Mouse (Mus musculus) forebrain, embryonic 13.5 days (tissue): ENCODE data around the gene Fam83b. TPM values are rescaled to one million over a fixed set of nuclear protein-coding genes. Genes with fewer than 3 reads are reported as not detected.

Source experiments
- ATAC-seq: fragments of 200-750 bp; cut with Nextera tagmentation; 2 replicates; pipeline ENCODE4 v1.8.0; 2017
- H3K27ac ChIP-seq: fragments of 300-500 bp; sonication (generic); 2 replicates; pipeline ENCODE4 v1.5.1; 2015; ENCODE audit warnings: inconsistent platforms, mild to moderate bottlenecking, moderate library complexity
- H3K27me3 ChIP-seq: fragments of 300-500 bp; sonication (generic); 2 replicates; pipeline ENCODE4 v1.6.1; 2015; ENCODE audit warnings: mild to moderate bottlenecking, inconsistent platforms
- H3K36me3 ChIP-seq: fragments of 300-500 bp; sonication (generic); 2 replicates; pipeline ENCODE4 v1.6.1; 2015; ENCODE audit warnings: mild to moderate bottlenecking, inconsistent platforms; ENCODE audit not compliant: poor library complexity, severe bottlenecking
- H3K4me1 ChIP-seq: fragments of 300-500 bp; sonication (generic); 2 replicates; pipeline ENCODE4 v1.6.1; 2015; ENCODE audit warnings: inconsistent platforms
- H3K4me2 ChIP-seq: fragments of 300-500 bp; sonication (generic); 2 replicates; pipeline ENCODE4 v1.6.1; 2015; ENCODE audit warnings: inconsistent platforms, mild to moderate bottlenecking, moderate library complexity
- H3K4me3 ChIP-seq: fragments of 300-500 bp; sonication (generic); 2 replicates; pipeline ENCODE4 v1.5.1; 2015; ENCODE audit warnings: mild to moderate bottlenecking, inconsistent platforms
- H3K9ac ChIP-seq: fragments of 300-500 bp; sonication (generic); 2 replicates; pipeline ENCODE4 v1.6.1; 2015; ENCODE audit warnings: mild to moderate bottlenecking, inconsistent platforms
- H3K9me3 ChIP-seq: fragments of 300-500 bp; sonication (generic); replicated peaks from 2 replicates; pipeline ENCODE4 v1.6.1; 2016; ENCODE audit warnings: inconsistent platforms
- WGBS: fragments of 180-500 bp; shearing (Covaris S2); methylation state at CpG from one replicate; pipeline ENCODE4 v1.1.7; 2015; 5-methylcytosine and 5-hydroxymethylcytosine counted together
- polyA plus RNA-seq: library from polyadenylated mRNA; unstranded; fragments of >200 nt; fragmentation: Nextera tagmentation; extraction: Ambion mirVana; gene quantifications from 2 replicates; pipeline ENCODE4 v1.2.1, GENCODE M21; 2015

Gene Fam83b
- polyA plus RNA-seq, 1 experiment from 2014 or later, result not detected

DNA sequence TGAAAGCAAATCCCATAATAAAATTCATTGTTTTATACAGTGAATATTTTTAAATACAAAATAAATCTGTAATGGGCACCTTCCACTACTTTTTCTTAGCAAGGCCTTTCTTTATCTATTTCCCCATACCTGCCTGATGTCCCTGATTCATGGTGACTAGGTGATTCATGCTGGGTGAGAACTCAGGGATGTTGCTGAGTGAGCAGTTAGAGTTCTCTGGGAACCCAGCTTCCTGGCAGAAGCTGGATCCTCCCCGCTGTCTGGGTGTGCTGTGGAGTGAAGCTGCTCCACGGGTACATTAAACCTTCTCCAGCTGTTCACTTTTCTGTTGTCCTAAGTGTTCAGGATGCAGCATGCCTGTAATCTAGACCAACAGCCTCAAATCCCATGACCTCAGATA lies 13.2 kb downstream of the Fam83b start:
- 68% methylated on average over 2 of the region's 2 CpGs for WGBS

DNA sequence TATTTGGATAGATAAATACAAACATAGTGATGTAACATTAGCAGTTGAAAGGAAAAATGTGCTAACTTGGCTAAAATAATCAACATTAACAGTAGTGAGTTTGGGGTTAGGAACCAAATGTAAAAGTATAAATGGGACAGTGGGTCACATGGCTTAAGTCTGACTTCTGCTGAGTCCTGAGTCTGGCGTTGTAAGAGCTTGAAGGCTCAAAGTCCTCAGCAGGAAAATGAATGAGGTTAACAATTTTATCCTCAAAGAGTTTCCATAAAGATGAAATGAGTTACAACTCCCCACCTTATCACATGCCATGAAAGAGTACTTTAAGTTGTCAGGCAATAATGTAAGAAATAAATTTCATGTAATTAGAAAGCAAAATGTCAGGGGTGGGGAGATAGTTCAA lies 13.8 kb downstream of the Fam83b start:
- Histone ChIP-seq H3K36me3 (no peaks in the 10 kb centered on the region), H3K9ac (no peak overlapping the region), H3K4me3 (no peak overlapping the region), H3K4me2 (no peak overlapping the region), H3K27me3 (no peaks in the 10 kb centered on the region), H3K9me3 (no peaks in the 10 kb centered on the region), H3K4me1 (no peaks in the 10 kb centered on the region), H3K27ac (no peak overlapping the region)
- 77% methylated on average over 1 of the region's 1 CpGs for WGBS
- ATAC-seq, result no peak

More for the DNA sequence above, 13.2 kb downstream of the Fam83b start:
- Histone ChIP-seq H3K4me1 (no peaks in the 10 kb centered on the region), H3K4me3 (no peak overlapping the region), H3K36me3 (no peaks in the 10 kb centered on the region), H3K9ac (no peak overlapping the region), H3K9me3 (no peaks in the 10 kb centered on the region), H3K27ac (no peak overlapping the region), H3K4me2 (no peak overlapping the region), H3K27me3 (no peaks in the 10 kb centered on the region)
- ATAC-seq, result no peak

DNA sequence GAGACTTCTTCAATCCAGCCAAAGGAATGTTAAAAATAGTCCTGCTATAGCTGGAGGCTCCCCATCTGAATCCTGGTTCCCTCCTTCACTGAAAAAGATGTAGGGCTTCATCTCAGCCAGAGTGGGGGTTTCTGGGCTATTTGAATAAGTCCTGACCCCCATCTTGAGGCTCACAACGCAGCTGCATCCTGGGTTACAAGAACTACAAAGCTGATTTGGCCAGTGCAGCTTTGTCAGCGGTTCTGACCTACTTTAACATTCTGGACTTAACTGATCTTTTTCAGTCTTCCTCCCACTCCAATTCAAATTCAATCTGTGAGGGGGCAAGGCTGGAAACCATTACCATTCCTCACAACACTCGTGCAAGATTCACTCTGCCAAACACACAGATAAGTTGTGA lies 20.2 kb downstream of the Fam83b start:
- ATAC-seq, result no peak

DNA sequence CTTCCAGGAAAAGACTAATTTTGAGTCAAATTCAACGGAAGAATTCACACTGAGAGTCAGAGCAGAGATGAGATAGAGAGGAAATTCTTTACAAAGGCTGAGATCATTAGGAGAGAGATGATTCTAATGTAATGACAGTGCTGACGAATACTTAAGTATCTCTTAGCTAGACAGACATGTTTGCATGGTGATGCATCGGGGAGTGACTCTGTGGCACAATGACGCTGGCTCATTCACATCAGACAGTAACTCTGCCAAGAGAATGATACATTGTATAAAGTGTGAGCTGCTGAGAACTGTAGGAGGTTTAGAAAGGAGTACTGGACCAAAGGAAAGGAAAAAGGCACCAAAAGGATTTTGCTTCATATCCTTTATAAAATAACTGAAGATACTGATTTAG lies 26.2 kb downstream of the Fam83b start:
- ATAC-seq, result no peak
- 74% methylated on average over 4 of the region's 4 CpGs for WGBS
- H3K27me3 ChIP-seq, result no peaks in the 10 kb centered on the region

More for the DNA sequence above, 20.2 kb downstream of the Fam83b start:
- H3K4me2 ChIP-seq, result no peak overlapping the region
- no peaks in the 10 kb centered on the region for H3K27me3 ChIP-seq
- no peak overlapping the region for H3K27ac ChIP-seq
- no peak overlapping the region for H3K4me3 ChIP-seq
- no peaks in the 10 kb centered on the region for H3K36me3 ChIP-seq
- no peak overlapping the region for H3K9ac ChIP-seq
- 56% methylated on average over 3 of the region's 3 CpGs for WGBS
- no peaks in the 10 kb centered on the region for H3K9me3 ChIP-seq
- no peaks in the 10 kb centered on the region for H3K4me1 ChIP-seq

DNA sequence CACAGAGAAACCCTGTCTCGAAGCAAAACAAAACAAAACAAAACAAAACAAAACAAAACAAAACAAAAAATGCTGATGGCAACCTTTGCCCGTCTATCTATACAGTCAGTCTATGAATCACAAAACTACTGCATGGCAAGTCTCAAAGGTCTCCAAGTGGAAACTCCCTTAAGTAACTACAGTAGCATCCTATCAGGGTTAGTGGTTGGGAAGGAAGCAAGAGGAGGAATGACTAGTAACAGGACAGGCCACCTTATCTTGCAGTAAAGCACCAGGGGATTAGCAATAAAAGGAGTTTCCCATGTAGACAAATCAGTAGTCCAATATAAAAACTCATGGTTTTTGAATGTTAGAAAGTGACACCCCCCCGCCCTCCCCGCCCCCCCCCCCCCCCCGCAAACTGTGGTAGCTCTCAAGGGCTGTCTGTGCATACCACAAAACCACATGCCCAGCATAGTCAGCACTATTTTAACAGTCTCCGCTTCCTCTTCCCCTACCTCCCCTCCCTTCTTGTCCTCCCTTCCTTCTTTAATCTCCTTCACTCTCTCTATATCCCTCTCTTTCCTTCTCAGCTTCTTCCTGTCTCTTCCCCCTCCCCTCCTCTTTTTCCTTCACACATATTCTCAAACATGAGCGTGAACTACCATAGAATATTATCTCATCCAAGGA lies 26.8 kb downstream of the Fam83b start:
- no peak for ATAC-seq
- no peaks in the 10 kb centered on the region for H3K9me3 ChIP-seq
- no peaks in the 10 kb centered on the region for H3K4me1 ChIP-seq
- WGBS, result 91% methylated on average over 4 of the region's 7 CpGs
- H3K27me3 ChIP-seq, result no peaks in the 10 kb centered on the region
- H3K36me3 ChIP-seq, result no peaks in the 10 kb centered on the region
- no peak overlapping the region for H3K27ac ChIP-seq
- no peak overlapping the region for H3K9ac ChIP-seq
- no peak overlapping the region for H3K4me2 ChIP-seq
- H3K4me3 ChIP-seq, result no peak overlapping the region

More for the DNA sequence above, 26.2 kb downstream of the Fam83b start:
- no peaks in the 10 kb centered on the region for H3K4me1 ChIP-seq
- no peak overlapping the region for H3K4me2 ChIP-seq
- H3K9me3 ChIP-seq, result no peaks in the 10 kb centered on the region
- no peaks in the 10 kb centered on the region for H3K36me3 ChIP-seq
- no peak overlapping the region for H3K27ac ChIP-seq
- H3K9ac ChIP-seq, result no peak overlapping the region
- no peak overlapping the region for H3K4me3 ChIP-seq

DNA sequence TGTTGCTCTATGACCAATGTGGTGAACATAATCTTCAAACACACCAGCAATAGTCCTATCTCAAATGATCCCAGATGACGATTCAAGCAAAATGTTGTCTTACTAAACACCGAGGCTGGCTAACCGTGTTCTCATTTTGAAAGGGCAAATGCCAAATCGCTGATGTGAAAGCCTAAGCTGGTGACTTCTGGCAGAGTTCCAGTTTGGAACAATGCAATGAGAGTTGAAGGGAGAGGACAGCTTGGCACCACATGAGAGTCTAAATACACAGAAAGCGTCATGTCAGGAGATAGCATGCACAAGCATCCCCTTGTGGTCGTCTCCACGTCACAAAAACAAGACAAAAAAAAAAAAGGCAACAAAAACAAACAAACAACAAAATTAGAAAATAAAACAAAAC lies 27.6 kb downstream of the Fam83b start:
- H3K4me2 ChIP-seq, result no peak overlapping the region
- no peaks in the 10 kb centered on the region for H3K9me3 ChIP-seq
- ATAC-seq, result no peak
- no peak overlapping the region for H3K27ac ChIP-seq
- H3K9ac ChIP-seq, result no peak overlapping the region
- H3K36me3 ChIP-seq, result no peaks in the 10 kb centered on the region
- H3K4me1 ChIP-seq, result no peaks in the 10 kb centered on the region
- 70% methylated on average over 7 of the region's 7 CpGs for WGBS
- no peaks in the 10 kb centered on the region for H3K27me3 ChIP-seq
- H3K4me3 ChIP-seq, result no peak overlapping the region

DNA sequence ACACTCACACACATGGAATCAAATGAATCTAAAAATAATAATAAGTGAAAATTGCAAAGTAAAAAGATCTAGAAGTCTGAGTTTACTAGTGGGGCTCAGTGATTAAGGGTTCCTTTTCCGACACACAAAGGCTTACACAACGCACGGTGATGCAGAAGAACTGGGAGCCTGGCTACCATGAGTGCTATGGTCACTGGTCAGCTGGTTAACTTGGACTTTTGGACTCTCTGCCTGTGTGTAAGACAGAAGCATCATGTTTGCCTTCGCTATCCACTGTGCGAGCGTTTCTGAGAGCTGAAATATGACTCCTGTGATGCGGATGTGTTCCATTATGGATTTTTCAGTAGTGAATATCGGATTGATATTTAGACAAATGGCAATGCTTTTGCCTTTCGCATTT lies 30.9 kb downstream of the Fam83b start:
- H3K27me3 ChIP-seq, result no peaks in the 10 kb centered on the region
- H3K9me3 ChIP-seq, result no peaks in the 10 kb centered on the region
- H3K9ac ChIP-seq, result no peak overlapping the region
- no peak overlapping the region for H3K4me3 ChIP-seq
- ATAC-seq, result no peak
- WGBS, result 88% methylated on average over 9 of the region's 9 CpGs
- H3K4me1 ChIP-seq, result no peaks in the 10 kb centered on the region
- H3K27ac ChIP-seq, result no peak overlapping the region
- H3K36me3 ChIP-seq, result no peaks in the 10 kb centered on the region
- no peak overlapping the region for H3K4me2 ChIP-seq

DNA sequence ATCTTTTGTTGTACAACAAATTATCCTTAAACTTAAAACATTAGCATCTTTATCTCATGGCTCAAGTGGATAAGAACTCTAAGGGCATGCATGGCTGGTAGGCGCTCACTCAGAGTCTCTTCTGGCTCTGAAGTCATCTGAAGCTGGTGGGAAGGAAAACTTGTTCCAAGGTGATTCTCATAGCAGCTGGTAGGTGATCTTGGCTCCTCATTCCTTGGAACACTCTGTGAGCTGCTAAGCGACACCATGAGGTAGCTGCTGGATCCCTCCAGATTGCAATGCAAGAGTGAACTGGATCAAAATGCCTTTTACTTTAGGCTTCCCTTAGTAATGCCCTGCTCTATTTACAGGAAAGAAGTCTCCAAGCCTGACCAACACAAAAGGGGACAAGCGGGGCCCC lies 34.5 kb downstream of the Fam83b start:
- Histone ChIP-seq H3K4me1 (no peaks in the 10 kb centered on the region), H3K9me3 (no peaks in the 10 kb centered on the region), H3K27ac (no peak overlapping the region), H3K36me3 (no peaks in the 10 kb centered on the region), H3K4me2 (no peak overlapping the region), H3K4me3 (no peak overlapping the region), H3K27me3 (no peaks in the 10 kb centered on the region), H3K9ac (no peak overlapping the region)
- WGBS, result 95% methylated on average over 3 of the region's 3 CpGs
- ATAC-seq, result no peak

DNA sequence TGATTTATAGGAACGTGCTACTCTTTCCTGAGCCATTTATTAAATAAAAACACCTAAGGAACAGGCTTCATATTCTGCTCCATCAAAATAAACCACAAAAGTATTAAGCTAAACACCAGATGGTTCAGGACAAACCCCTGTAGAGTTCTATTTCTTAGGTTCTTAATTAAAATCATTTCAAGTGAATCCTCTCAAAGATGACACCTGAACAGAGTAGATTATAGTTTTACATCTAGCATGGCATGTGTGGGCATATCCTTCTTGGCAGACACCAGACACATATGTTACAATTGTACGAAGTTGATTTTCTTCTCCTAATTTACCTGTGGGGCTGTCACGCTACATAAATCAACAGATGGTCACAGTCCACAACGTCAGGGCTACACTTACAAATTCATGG lies 35.5 kb downstream of the Fam83b start:
- no peaks in the 10 kb centered on the region for H3K36me3 ChIP-seq
- ATAC-seq, result no peak
- H3K4me1 ChIP-seq, result no peaks in the 10 kb centered on the region
- H3K4me3 ChIP-seq, result no peak overlapping the region
- no peaks in the 10 kb centered on the region for H3K27me3 ChIP-seq
- no peak overlapping the region for H3K27ac ChIP-seq
- H3K9me3 ChIP-seq, result no peaks in the 10 kb centered on the region
- WGBS, result 91% methylated on average over 4 of the region's 4 CpGs
- no peak overlapping the region for H3K9ac ChIP-seq
- no peak overlapping the region for H3K4me2 ChIP-seq

DNA sequence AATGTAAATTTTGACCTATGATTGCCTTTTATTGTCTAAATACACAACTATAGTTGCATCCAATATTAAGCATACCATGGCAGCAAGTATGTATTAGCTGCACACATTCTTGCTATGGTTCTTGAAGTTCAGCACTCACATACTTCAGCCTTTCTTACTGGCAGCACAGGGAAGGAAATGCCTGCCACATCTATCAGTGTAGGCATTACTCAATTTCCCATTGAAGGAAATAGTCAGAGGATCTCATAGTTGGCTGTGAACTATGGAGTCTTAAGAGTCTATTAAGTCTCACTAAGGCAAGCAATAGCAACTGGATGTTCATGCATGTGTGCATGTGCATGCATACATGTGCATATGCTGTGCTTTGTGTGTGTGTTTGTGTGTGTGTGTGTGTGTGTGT lies 41.3 kb downstream of the Fam83b start:
- H3K9me3 ChIP-seq, result no peaks in the 10 kb centered on the region
- no peaks in the 10 kb centered on the region for H3K4me1 ChIP-seq
- H3K4me3 ChIP-seq, result no peak overlapping the region
- no peaks in the 10 kb centered on the region for H3K27me3 ChIP-seq
- H3K9ac ChIP-seq, result no peak overlapping the region
- H3K27ac ChIP-seq, result no peak overlapping the region
- ATAC-seq, result no peak
- no peaks in the 10 kb centered on the region for H3K36me3 ChIP-seq
- no peak overlapping the region for H3K4me2 ChIP-seq

DNA sequence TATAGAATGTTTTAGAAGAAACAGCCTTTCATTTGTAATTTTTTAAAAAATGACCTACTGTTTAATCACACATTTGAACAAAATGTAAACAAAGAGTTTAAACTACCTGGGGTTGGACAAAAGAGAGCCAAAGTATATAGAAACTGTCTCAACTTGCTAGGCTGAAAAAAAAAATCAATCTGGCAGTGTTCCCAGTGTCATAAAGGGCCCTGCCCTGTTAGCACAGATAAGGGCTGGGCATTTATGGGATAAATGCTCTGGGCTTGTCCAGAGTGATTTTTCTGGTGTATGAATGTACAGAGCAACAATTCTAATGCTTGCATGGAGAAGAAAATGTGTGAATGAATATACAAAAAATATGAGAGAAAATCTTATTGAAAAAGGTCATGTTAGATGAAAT lies 43.8 kb downstream of the Fam83b start:
- Histone ChIP-seq H3K4me3 (no peak overlapping the region), H3K27me3 (no peaks in the 10 kb centered on the region), H3K4me2 (no peak overlapping the region), H3K9ac (no peak overlapping the region), H3K27ac (no peak overlapping the region), H3K9me3 (no peaks in the 10 kb centered on the region), H3K4me1 (no peaks in the 10 kb centered on the region), H3K36me3 (no peaks in the 10 kb centered on the region)
- ATAC-seq, result no peak

DNA sequence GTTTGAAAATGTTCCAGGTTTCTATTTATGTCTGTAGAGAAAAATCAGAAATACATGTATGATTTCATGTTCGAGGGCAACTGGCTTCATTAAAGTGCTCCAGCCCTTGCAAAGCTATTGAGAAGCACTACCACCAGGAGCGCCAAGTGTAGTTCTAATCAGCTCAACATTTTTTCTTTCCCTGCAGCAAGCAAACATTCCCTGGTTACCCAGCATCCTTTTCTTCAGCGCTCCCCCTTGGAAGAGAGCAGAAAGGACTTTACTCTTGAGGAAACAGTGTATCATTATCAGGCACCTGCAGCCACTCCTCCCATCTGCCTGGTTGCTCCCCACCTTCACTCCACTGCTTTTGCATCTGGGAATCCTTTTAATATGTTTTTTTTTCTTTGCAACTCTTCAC lies 45.3 kb downstream of the Fam83b start:
- WGBS, result 82% methylated on average over 3 of the region's 3 CpGs
- H3K4me2 ChIP-seq, result no peak overlapping the region
- ATAC-seq, result no peak
- no peaks in the 10 kb centered on the region for H3K36me3 ChIP-seq
- no peak overlapping the region for H3K9ac ChIP-seq
- no peaks in the 10 kb centered on the region for H3K27me3 ChIP-seq
- H3K4me1 ChIP-seq, result no peaks in the 10 kb centered on the region
- H3K4me3 ChIP-seq, result no peak overlapping the region
- no peak overlapping the region for H3K27ac ChIP-seq
- H3K9me3 ChIP-seq, result no peaks in the 10 kb centered on the region

DNA sequence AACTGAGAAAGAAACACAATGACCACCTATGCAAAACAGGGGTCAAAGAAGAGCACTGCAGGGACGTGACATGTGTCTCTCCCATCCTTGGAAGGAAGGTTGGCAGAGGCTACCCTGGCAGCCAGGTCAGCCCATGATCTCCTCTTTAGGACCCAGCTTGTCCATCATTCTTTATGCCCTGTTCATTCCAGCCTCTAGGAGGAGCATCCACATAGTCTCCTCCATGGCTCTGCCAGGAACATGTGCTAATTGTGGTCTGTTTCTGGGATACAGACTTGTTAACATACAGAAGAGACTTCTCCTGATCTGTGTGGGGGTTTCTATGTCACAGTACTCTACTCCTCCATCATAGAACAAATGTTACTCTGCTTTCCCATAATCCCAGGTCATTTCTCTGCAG lies 48.3 kb downstream of the Fam83b start:
- no peak overlapping the region for H3K9ac ChIP-seq
- H3K4me3 ChIP-seq, result no peak overlapping the region
- H3K9me3 ChIP-seq, result no peaks in the 10 kb centered on the region
- WGBS, result 73% methylated on average over 1 of the region's 1 CpGs
- no peaks in the 10 kb centered on the region for H3K27me3 ChIP-seq
- no peak overlapping the region for H3K4me2 ChIP-seq
- no peaks in the 10 kb centered on the region for H3K4me1 ChIP-seq
- ATAC-seq, result no peak
- no peaks in the 10 kb centered on the region for H3K36me3 ChIP-seq
- H3K27ac ChIP-seq, result no peak overlapping the region
